Mouse (Mus musculus): ENCODE measurements at regions not wholly inside any gene's neighbourhood (a gene's known extent, or its start where the extent isn't known, plus 50 kb on each side); places are given as distances from the start of the nearest gene placed in this dataset.

DNA sequence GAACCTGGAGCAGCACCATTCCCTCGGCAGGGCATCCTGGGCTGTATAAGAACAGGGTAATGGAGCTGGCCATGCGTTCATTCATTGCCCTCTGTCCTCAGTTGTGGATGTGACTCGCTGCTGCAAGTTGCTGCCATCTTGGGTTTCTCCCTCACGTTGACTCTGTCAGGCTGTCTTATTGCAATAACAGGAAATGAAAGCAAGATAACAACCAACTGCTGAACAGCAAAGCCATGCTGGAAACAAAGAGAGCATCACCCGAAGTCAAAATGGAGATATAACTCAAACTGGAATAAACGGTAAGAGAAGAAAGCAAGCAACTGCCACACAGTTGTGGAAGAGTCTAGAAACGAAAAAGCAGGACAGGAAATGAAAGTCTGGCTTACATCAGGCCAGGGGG is 188.5 kb downstream of the Bcl11b start:
- H3K4me1 ChIP-seq (ENCODE audit: control insufficient read depth, low read depth, low read length) = no peaks in the 10 kb centered on the region
- WGBS (ENCODE audit: insufficient replicate concordance) = 43% methylated on average over 7 of the region's 7 CpGs
- no peaks in the 10 kb centered on the region for H3K27me3 ChIP-seq (ENCODE audit: control insufficient read depth, insufficient read depth, low read depth, low read length)
- no peak overlapping the region for H3K4me3 ChIP-seq (ENCODE audit: low read depth, low read length)
- no peak for ATAC-seq (ENCODE audit: low read depth)
- H3K4me2 ChIP-seq (ENCODE audit: low read depth, low read length) = no peak overlapping the region
- H3K27ac ChIP-seq (ENCODE audit: low read length) = no peak overlapping the region
- H3K9me3 ChIP-seq (replicated peaks; ENCODE audit: control insufficient read depth, low read length) = no peaks in the 10 kb centered on the region
- no peak overlapping the region for H3K9ac ChIP-seq (ENCODE audit: low read depth, low read length)
- H3K36me3 ChIP-seq (ENCODE audit: control insufficient read depth, insufficient read depth) = no peaks in the 10 kb centered on the region

DNA sequence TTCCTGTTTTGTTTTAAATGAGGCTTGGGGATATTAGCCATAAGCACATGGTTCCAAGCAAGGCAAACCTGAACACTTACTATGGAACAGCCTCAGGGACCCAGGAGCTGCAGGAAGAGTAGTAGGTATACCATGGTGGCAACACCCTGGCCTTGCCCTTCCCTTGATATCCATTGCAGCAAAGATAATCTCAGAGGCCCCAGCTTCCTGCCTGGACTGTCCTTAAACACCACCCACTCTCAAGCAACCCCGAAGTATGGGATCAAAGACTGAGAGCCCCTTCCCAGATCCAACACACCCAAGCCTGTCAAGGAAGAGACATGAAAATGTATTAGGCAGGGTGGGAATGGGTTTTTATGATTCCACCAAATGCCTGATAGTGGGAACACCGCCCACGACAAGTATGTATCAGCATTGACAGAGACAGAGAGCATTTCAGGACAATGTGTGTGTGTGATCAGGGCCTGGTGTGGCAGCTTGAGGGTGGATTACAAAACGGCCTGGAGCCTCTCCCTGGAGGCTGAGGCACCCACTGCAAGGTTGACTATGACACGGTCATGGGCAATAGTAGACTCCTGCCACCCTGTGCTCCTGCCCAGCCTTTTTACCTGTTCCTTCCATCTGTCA is 179.5 kb downstream of the Bcl11b start:
- Histone ChIP-seq H3K9me3 (replicated peaks; ENCODE audit: control insufficient read depth, low read length) (no peaks in the 10 kb centered on the region; the same call in 1 of the 2 replicates), H3K4me1 (ENCODE audit: control insufficient read depth, low read depth, low read length) (no peaks in the 10 kb centered on the region), H3K9ac (ENCODE audit: low read depth, low read length) (no peak overlapping the region), H3K4me3 (ENCODE audit: low read depth, low read length) (no peak overlapping the region), H3K4me2 (ENCODE audit: low read depth, low read length) (no peak overlapping the region), H3K27me3 (ENCODE audit: control insufficient read depth, insufficient read depth, low read depth, low read length) (no peaks in the 10 kb centered on the region), H3K36me3 (ENCODE audit: control insufficient read depth, insufficient read depth) (no peaks in the 10 kb centered on the region), H3K27ac (ENCODE audit: low read length) (no peak overlapping the region)
- 57% methylated on average over 5 of the region's 5 CpGs for WGBS (ENCODE audit: insufficient replicate concordance)
- no peak for ATAC-seq (ENCODE audit: low read depth)

DNA sequence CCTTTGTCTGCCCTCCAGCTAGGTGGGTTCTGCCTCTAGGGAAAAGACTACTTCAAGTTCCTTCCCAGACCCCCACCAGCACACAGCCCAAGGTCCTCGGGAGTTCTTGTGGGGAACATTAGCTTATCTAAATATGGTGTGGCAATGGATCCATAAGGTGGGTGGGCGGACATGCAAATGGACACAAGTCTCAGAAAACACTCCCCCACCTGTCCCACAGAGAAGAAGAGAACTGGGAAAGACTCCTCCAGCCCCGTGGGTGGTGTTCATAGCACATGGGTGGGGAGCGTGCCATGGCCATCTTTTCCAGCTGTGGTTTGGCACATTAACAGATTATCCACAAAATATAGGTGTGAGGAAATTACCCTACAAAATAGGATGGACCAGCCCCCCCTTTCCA is 177.5 kb downstream of the Bcl11b start:
- no peak overlapping the region for H3K9ac ChIP-seq (ENCODE audit: low read depth, low read length)
- no peaks in the 10 kb centered on the region for H3K4me1 ChIP-seq (ENCODE audit: control insufficient read depth, low read depth, low read length)
- 51% methylated on average over 4 of the region's 4 CpGs for WGBS (ENCODE audit: insufficient replicate concordance)
- no peak for ATAC-seq (ENCODE audit: low read depth)
- H3K4me2 ChIP-seq (ENCODE audit: low read depth, low read length) = no peak overlapping the region
- H3K27ac ChIP-seq (ENCODE audit: low read length) = no peak overlapping the region
- no peaks in the 10 kb centered on the region for H3K36me3 ChIP-seq (ENCODE audit: control insufficient read depth, insufficient read depth)
- no peaks in the 10 kb centered on the region; the same call in 1 of the 2 replicates for H3K9me3 ChIP-seq (replicated peaks; ENCODE audit: control insufficient read depth, low read length)
- no peaks in the 10 kb centered on the region for H3K27me3 ChIP-seq (ENCODE audit: control insufficient read depth, insufficient read depth, low read depth, low read length)
- H3K4me3 ChIP-seq (ENCODE audit: low read depth, low read length) = no peak overlapping the region

DNA sequence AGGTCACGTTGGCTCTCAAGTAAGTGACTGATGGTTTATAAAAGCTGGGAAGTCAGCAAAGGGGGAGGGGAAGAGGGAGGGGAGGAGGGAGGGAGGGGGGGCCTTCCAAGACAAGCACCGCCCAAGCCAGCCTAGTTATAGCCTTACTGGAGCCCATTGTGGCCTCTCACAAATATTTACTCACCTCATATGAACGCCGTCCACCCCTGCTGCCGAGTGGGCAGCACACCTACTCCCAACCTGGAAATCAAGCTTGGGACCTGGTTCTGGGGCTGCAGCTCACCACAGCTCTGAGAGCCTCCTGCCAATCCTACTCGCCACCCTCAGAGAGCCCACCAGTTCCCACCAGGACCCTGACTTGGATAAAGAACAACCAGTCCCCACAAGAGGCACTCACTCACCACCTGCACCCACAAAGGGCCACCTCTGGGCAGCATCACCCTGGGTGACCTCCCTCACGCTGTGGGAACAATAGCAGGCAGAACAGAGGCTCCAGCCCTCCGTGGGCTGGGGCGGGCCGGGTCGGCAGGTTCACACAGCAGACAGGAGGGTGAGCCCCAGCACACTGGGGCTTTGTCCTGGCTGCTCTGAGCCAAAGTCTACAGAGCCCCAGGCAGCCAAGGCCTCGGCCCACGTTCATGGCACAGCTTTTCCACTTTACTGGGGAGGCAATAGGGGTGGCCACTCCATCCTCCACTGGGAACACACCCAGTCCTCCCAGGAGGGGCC is 171.8 kb downstream of the Bcl11b start:
- H3K4me3 ChIP-seq (ENCODE audit: low read depth, low read length) = no peak overlapping the region
- H3K27ac ChIP-seq (ENCODE audit: low read length) = no peak overlapping the region
- ATAC-seq (ENCODE audit: low read depth) = no peak
- no peaks in the 10 kb centered on the region for H3K4me1 ChIP-seq (ENCODE audit: control insufficient read depth, low read depth, low read length)
- H3K9ac ChIP-seq (ENCODE audit: low read depth, low read length) = no peak overlapping the region
- no peaks in the 10 kb centered on the region for H3K9me3 ChIP-seq (replicated peaks; ENCODE audit: control insufficient read depth, low read length)
- H3K36me3 ChIP-seq (ENCODE audit: control insufficient read depth, insufficient read depth) = no peaks in the 10 kb centered on the region
- H3K4me2 ChIP-seq (ENCODE audit: low read depth, low read length) = no peak overlapping the region
- WGBS (ENCODE audit: insufficient replicate concordance) = 33% methylated on average over 13 of the region's 13 CpGs
- no peaks in the 10 kb centered on the region for H3K27me3 ChIP-seq (ENCODE audit: control insufficient read depth, insufficient read depth, low read depth, low read length)

DNA sequence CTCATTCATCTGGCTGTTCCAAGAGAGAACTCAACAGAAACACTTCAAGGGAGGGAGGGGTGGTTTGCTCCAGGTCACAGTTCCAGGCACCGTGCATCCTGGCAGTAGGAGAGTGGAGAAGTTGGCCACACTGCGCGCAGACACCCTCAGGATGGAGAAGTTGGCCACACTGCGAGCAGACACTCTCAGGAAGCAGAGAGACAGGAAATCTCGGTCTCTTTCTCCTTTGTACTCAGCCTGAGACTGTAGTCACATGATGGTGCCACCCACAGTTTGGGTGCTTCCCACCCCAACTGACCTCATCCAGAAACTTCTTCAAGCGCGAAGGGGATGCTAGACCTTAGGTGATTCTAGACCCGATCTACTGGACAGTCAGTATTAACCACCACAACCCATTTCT is 170.4 kb downstream of the Bcl11b start:
- H3K27me3 ChIP-seq (ENCODE audit: control insufficient read depth, insufficient read depth, low read depth, low read length) = no peaks in the 10 kb centered on the region
- no peak for ATAC-seq (ENCODE audit: low read depth)
- H3K9ac ChIP-seq (ENCODE audit: low read depth, low read length) = no peak overlapping the region
- no peaks in the 10 kb centered on the region for H3K9me3 ChIP-seq (replicated peaks; ENCODE audit: control insufficient read depth, low read length)
- no peak overlapping the region for H3K27ac ChIP-seq (ENCODE audit: low read length)
- H3K36me3 ChIP-seq (ENCODE audit: control insufficient read depth, insufficient read depth) = no peaks in the 10 kb centered on the region
- 66% methylated on average over 8 of the region's 8 CpGs for WGBS (ENCODE audit: insufficient replicate concordance)
- no peaks in the 10 kb centered on the region for H3K4me1 ChIP-seq (ENCODE audit: control insufficient read depth, low read depth, low read length)
- no peak overlapping the region for H3K4me3 ChIP-seq (ENCODE audit: low read depth, low read length)
- H3K4me2 ChIP-seq (ENCODE audit: low read depth, low read length) = no peak overlapping the region

DNA sequence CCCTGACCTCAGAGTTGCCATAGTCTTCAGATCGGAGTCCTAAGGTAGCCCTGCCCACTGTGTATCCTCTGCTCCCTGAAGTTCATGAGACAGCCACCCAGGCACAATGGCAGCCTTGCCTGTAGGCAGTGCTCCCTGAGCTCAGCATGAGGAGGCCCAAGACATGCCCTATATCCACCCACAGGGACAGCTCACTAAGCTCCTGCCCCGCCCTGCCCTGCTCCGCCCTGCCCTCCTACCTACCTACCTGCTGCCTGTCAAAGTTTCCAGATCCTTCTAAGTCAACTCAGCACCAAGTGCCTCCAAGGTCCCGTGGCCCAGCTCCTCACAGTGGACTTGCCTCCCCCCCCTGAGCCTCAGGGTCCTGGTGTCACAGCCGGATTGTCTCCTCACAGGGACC is 168.9 kb downstream of the Bcl11b start:
- no peak for ATAC-seq (ENCODE audit: low read depth)
- 61% methylated on average over 5 of the region's 5 CpGs for WGBS (ENCODE audit: insufficient replicate concordance)
- no peak overlapping the region for H3K4me2 ChIP-seq (ENCODE audit: low read depth, low read length)

DNA sequence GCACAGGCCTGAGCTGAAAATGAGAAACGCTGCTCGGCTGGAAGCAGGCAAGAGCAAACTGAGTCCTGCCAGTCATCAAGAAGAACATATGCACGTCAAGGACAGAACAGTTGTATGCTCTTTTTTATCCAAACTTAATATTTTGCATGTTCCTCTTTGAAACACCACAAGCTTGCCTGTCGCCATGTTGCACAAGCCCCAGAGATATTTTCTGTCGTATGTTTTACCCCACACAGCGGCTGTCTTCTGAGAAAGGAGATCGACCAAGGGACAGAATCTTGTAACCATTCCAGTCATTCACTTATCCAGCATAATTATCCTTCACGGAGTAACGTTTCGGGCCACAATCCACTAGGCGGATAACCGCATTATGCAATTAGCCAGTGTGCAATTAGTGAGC is 165.7 kb downstream of the Bcl11b start:
- no peak for ATAC-seq (ENCODE audit: low read depth)
- Histone ChIP-seq H3K9ac (ENCODE audit: low read depth, low read length) (no peak overlapping the region), H3K4me3 (ENCODE audit: low read depth, low read length) (no peak overlapping the region), H3K27me3 (ENCODE audit: control insufficient read depth, insufficient read depth, low read depth, low read length) (no peaks in the 10 kb centered on the region), H3K36me3 (ENCODE audit: control insufficient read depth, insufficient read depth) (no peaks in the 10 kb centered on the region), H3K27ac (ENCODE audit: low read length) (no peak overlapping the region), H3K9me3 (replicated peaks; ENCODE audit: control insufficient read depth, low read length) (no peaks in the 10 kb centered on the region), H3K4me2 (ENCODE audit: low read depth, low read length) (no peak overlapping the region), H3K4me1 (ENCODE audit: control insufficient read depth, low read depth, low read length) (no peaks in the 10 kb centered on the region)
- 78% methylated on average over 12 of the region's 12 CpGs for WGBS (ENCODE audit: insufficient replicate concordance)

More for the DNA sequence above, 168.9 kb downstream of the Bcl11b start:
- Histone ChIP-seq H3K27me3 (ENCODE audit: control insufficient read depth, insufficient read depth, low read depth, low read length) (no peaks in the 10 kb centered on the region), H3K4me3 (ENCODE audit: low read depth, low read length) (no peak overlapping the region), H3K36me3 (ENCODE audit: control insufficient read depth, insufficient read depth) (no peaks in the 10 kb centered on the region), H3K27ac (ENCODE audit: low read length) (no peak overlapping the region), H3K4me1 (ENCODE audit: control insufficient read depth, low read depth, low read length) (no peaks in the 10 kb centered on the region), H3K9me3 (replicated peaks; ENCODE audit: control insufficient read depth, low read length) (no peaks in the 10 kb centered on the region), H3K9ac (ENCODE audit: low read depth, low read length) (no peak overlapping the region)

DNA sequence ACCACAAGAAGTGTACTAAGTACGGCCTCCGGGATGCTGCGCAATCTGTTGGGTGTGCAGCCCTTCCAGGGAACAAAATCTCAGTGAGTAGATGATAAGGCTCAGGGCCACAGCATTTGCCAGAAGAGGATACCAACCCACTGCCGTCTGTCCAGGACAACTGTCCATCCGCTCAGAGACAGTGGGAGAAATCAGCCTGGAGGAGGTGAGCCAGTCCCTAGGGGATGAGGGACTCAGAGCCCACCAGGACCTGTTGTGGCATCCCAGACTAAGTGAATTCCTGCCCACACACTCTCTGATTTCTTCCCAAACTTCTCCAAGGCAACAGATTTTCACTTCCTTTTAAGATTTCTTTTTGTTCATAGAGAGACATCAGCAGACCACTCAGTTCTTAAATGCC is 158.8 kb downstream of the Bcl11b start:
- WGBS (ENCODE audit: insufficient replicate concordance) = 69% methylated on average over 5 of the region's 5 CpGs
- H3K4me2 ChIP-seq (ENCODE audit: low read depth, low read length) = no peak overlapping the region
- no peaks in the 10 kb centered on the region for H3K27me3 ChIP-seq (ENCODE audit: control insufficient read depth, insufficient read depth, low read depth, low read length)
- no peaks in the 10 kb centered on the region for H3K36me3 ChIP-seq (ENCODE audit: control insufficient read depth, insufficient read depth)
- no peaks in the 10 kb centered on the region; the same call in 1 of the 2 replicates for H3K9me3 ChIP-seq (replicated peaks; ENCODE audit: control insufficient read depth, low read length)
- no peak overlapping the region for H3K4me3 ChIP-seq (ENCODE audit: low read depth, low read length)
- no peak for ATAC-seq (ENCODE audit: low read depth)
- no peak overlapping the region for H3K27ac ChIP-seq (ENCODE audit: low read length)
- H3K9ac ChIP-seq (ENCODE audit: low read depth, low read length) = no peak overlapping the region
- H3K4me1 ChIP-seq (ENCODE audit: control insufficient read depth, low read depth, low read length) = no peaks in the 10 kb centered on the region

DNA sequence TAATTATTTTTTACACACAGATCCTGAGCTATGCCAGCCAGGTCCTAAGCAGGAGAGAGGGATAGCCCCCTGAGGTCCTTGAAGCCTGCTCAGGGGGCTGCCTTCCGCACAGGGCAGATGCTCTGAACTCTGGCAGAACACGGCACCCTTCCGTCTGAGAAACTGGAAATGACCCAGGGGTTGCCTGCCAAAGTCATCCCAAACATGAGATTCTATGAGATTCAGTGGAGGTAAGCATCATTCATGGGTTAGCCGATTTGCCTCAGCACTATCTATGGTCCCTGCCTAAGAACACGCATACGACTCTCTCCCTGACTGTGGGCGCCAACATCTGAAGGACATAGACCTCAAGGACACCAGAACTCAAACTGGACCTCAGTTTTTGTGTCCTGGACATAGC is 152.8 kb downstream of the Bcl11b start:
- no peak for ATAC-seq (ENCODE audit: low read depth)
- Histone ChIP-seq H3K4me1 (ENCODE audit: control insufficient read depth, low read depth, low read length) (no peaks in the 10 kb centered on the region), H3K27me3 (ENCODE audit: control insufficient read depth, insufficient read depth, low read depth, low read length) (no peaks in the 10 kb centered on the region), H3K9me3 (replicated peaks; ENCODE audit: control insufficient read depth, low read length) (no peaks in the 10 kb centered on the region), H3K36me3 (ENCODE audit: control insufficient read depth, insufficient read depth) (no peaks in the 10 kb centered on the region), H3K9ac (ENCODE audit: low read depth, low read length) (no peak overlapping the region), H3K4me3 (ENCODE audit: low read depth, low read length) (no peak overlapping the region), H3K4me2 (ENCODE audit: low read depth, low read length) (no peak overlapping the region), H3K27ac (ENCODE audit: low read length) (no peak overlapping the region)
- WGBS (ENCODE audit: insufficient replicate concordance) = 78% methylated on average over 7 of the region's 7 CpGs

Data from liver, embryonic 16.5 days (tissue).